Mouse (Mus musculus) olfactory bulb, adult 2 months (tissue): ENCODE measurements around the gene Tex264.

Experiments
- CTCF ChIP-seq: fragments of 200-500 bp; IDR thresholded peaks from 2 replicates; pipeline ENCODE4 v1.5.1; 2012; ENCODE audit warnings: low read depth, mild to moderate bottlenecking, low read length, moderate library complexity; ENCODE audit not compliant: insufficient read depth
- POLR2A ChIP-seq: fragments of 200-500 bp; IDR thresholded peaks from 2 replicates; pipeline ENCODE4 v1.6.1; 2012; ENCODE audit warnings: mild to moderate bottlenecking, low read depth, low read length, moderate library complexity; ENCODE audit not compliant: insufficient read depth

- TF ChIP-seq CTCF = no peak
- no peak for TF ChIP-seq POLR2A
Measured at GRCm38 (mm10) chr9:106663200-106663599, 22.5 kb downstream of the Tex264 start.
